Mouse (Mus musculus) adrenal gland, adult 18-20 months (tissue): ENCODE measurements at regions not wholly inside any gene's neighbourhood (a gene's known extent, or its start where the extent isn't known, plus 50 kb on each side); places are given as distances from the start of the nearest gene placed in this dataset.

ENCODE experiments used
- DNase-seq, 2 experiments: peaks; one replicate each; pipeline ENCODE4 v3.0.0; 2021 to 2022; ENCODE audit warnings: low spot score in 2 of 2

DNA sequence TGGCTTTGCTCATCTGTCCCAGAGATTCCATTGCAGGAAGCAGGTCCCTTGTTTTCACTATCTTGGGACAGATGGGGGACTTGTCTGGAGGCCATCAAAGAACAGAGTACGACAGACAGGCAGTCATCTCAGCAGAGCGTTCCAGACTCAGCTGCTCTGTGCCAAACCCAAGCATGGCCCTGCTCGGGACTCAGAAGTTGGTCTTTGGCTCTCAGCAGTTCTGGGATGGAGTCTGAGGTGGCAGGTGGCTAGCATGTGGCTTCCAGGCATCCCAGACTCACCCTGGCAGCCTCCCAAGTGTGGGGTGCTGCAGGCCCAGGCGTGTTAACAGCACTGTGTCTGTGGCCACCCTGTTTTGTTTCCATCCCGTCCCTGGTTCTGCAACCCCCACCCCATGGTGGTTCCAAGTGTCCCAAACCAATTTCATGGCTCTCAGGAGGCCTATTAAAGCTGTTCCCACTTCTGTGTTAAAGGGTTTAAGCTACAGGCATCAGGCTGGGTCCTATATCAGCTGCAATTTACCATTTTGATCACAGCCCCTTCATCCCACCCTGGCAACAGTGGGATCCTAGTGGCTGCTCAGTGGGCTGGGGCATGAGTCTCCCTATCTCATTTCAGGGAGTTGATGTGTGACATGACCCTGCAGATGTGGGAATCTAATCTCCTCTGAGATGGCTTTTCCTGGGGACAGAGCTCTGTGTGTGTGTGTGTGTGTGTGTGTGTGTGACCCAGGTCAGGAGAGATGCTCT is 51.1 kb upstream of the Sulf2 start:
- no peak for DNase-seq
